Mouse (Mus musculus): ENCODE measurements around the gene Tsga10ip.
"Not testable (repeated sequence)": the region's sequence is repeated elsewhere in the genome, so short reads cannot be mapped to it uniquely, and the experiment has no call there.

The Tsga10ip gene

GRCm38 (mm10) chr19:5389647-5390046 lies 12.7 kb downstream of the Tsga10ip start:
- DNase-seq (ENCODE audit: low spot score), result no peak

GRCm38 (mm10) chr19:5388588-5389242 lies 13.6 kb downstream of the Tsga10ip start, which contains the start of gene Sart1:
Gene Sart1 (minus strand): TSS chr19:5388703.
- DNase-seq (ENCODE audit: low spot score), result peak; percentile 96

GRCm38 (mm10) chr19:5388011-5388441 lies 14.3 kb downstream of the Tsga10ip start:
- DNase-seq (ENCODE audit: low spot score), result no peak

- no peak for DNase-seq (ENCODE audit: low spot score)
Measured at GRCm38 (mm10) chr19:5384715-5385114, 17.6 kb downstream of the Tsga10ip start.

GRCm38 (mm10) chr19:5383326-5383725 lies 19.0 kb downstream of the Tsga10ip start:
- no peak for DNase-seq (ENCODE audit: low spot score)

GRCm38 (mm10) chr19:5377446-5377845 lies 24.9 kb downstream of the Tsga10ip start:
- peak; percentile 66 for DNase-seq (ENCODE audit: low spot score)

GRCm38 (mm10) chr19:5374748-5375147 lies 27.6 kb downstream of the Tsga10ip start:
- no peak for DNase-seq (ENCODE audit: low spot score)

- DNase-seq (ENCODE audit: low spot score), result no peak
Measured at GRCm38 (mm10) chr19:5374177-5374576, 28.1 kb downstream of the Tsga10ip start.

- DNase-seq (ENCODE audit: low spot score), result no peak
Measured at GRCm38 (mm10) chr19:5372724-5373123, 29.6 kb downstream of the Tsga10ip start.

GRCm38 (mm10) chr19:5370932-5371331 lies 31.4 kb downstream of the Tsga10ip start:
- DNase-seq (ENCODE audit: low spot score), result no peak

- DNase-seq (ENCODE audit: low spot score), result no peak
Measured at GRCm38 (mm10) chr19:5367455-5367854, 34.9 kb downstream of the Tsga10ip start.

GRCm38 (mm10) chr19:5367053-5367359 lies 35.3 kb downstream of the Tsga10ip start, which contains the start of gene Banf1:
Gene Banf1 (minus strand): TSS chr19:5367168.
- no peak for DNase-seq (ENCODE audit: low spot score)

GRCm38 (mm10) chr19:5366175-5367052 lies 35.9 kb downstream of the Tsga10ip start, which contains the start of gene Eif1ad:
Gene Eif1ad (plus strand): TSS chr19:5366741.
- peak; percentile 96 for DNase-seq (ENCODE audit: low spot score)

GRCm38 (mm10) chr19:5365751-5366150 lies 36.6 kb downstream of the Tsga10ip start:
- no peak for DNase-seq (ENCODE audit: low spot score)

GRCm38 (mm10) chr19:5364124-5364523 lies 38.2 kb downstream of the Tsga10ip start:
- no peak for DNase-seq (ENCODE audit: low spot score)

GRCm38 (mm10) chr19:5362186-5362585 lies 40.1 kb downstream of the Tsga10ip start:
- DNase-seq (ENCODE audit: low spot score), result no peak

- DNase-seq (ENCODE audit: low spot score), result no peak
Measured at GRCm38 (mm10) chr19:5356080-5356479, 46.2 kb downstream of the Tsga10ip start.

GRCm38 (mm10) chr19:5353609-5354008 lies 48.7 kb downstream of the Tsga10ip start:
- DNase-seq (ENCODE audit: low spot score), result no peak

- not testable (repeated sequence) for DNase-seq (ENCODE audit: low spot score)
Measured at GRCm38 (mm10) chr19:5349502-5349873, 52.8 kb downstream of the Tsga10ip start, which contains the start of gene Cst6. Gene Cst6 (minus strand): TSS chr19:5349574.

- DNase-seq (ENCODE audit: low spot score), result no peak
Measured at GRCm38 (mm10) chr19:5348526-5349501, 53.5 kb downstream of the Tsga10ip start.

GRCm38 (mm10) chr19:5348064-5348463 lies 54.3 kb downstream of the Tsga10ip start:
- DNase-seq (ENCODE audit: low spot score), result no peak
